Mouse (Mus musculus) myocyte (in vitro differentiated cells): ENCODE measurements around the gene Mon1a. TPM values are rescaled to one million over a fixed set of nuclear protein-coding genes. Genes with fewer than 3 reads are reported as not detected.

Experiments used
- H3K27me3 ChIP-seq: one replicate; pipeline ENCODE4 v1.6.1; 2011; ENCODE audit not compliant: control insufficient read depth, insufficient read depth, insufficient read length
- H3K36me3 ChIP-seq: one replicate; pipeline ENCODE4 v1.6.1; 2011; ENCODE audit not compliant: control insufficient read depth, insufficient read depth
- H3K4me2 ChIP-seq: one replicate; pipeline ENCODE4 v1.6.1; 2011; ENCODE audit warnings: low read depth, control low read depth
- H3K4me3 ChIP-seq: one replicate; pipeline ENCODE4 v1.5.1; 2011; ENCODE audit warnings: mild to moderate bottlenecking, control low read depth, moderate library complexity
- H3K79me2 ChIP-seq: one replicate; pipeline ENCODE4 v1.6.1; 2011; ENCODE audit not compliant: control insufficient read depth, insufficient read depth
- H3ac ChIP-seq: one replicate; pipeline ENCODE4 v1.6.1; 2011; ENCODE audit not compliant: control insufficient read depth, insufficient read length
- CEBPB ChIP-seq: IDR thresholded peaks from 2 replicates; pipeline ENCODE4 v1.6.1; 2011; ENCODE audit warnings: mild to moderate bottlenecking, moderate library complexity; ENCODE audit not compliant: poor library complexity, insufficient read depth, severe bottlenecking
- E2F4 ChIP-seq: IDR thresholded peaks from one replicate; pipeline ENCODE4 v1.6.1; 2011; ENCODE audit warnings: mild to moderate bottlenecking, control low read depth, moderate library complexity; ENCODE audit not compliant: insufficient read depth
- MAX ChIP-seq: IDR thresholded peaks from one replicate; pipeline ENCODE4 v1.6.1; 2011; ENCODE audit warnings: low read depth, mild to moderate bottlenecking, control low read depth
- MYOD1 ChIP-seq, 3 experiments: IDR thresholded peaks; one replicate each; pipeline ENCODE4 v1.6.1; 2011; ENCODE audit warnings: control low read depth in 2 of 3, low read depth in 2 of 3, mild to moderate bottlenecking in 2 of 3, moderate library complexity in 1 of 3; ENCODE audit not compliant: insufficient read length in 2 of 3, control insufficient read depth in 1 of 3
- MYOG ChIP-seq, 3 experiments: IDR thresholded peaks; one replicate each; pipeline ENCODE4 v1.6.1; 2011; ENCODE audit warnings: control low read depth in 2 of 3, low read depth in 2 of 3, mild to moderate bottlenecking in 2 of 3; ENCODE audit not compliant: insufficient read length in 2 of 3, control insufficient read depth in 1 of 3, insufficient read depth in 1 of 3
- POLR2A ChIP-seq: IDR thresholded peaks from one replicate; pipeline ENCODE4 v1.6.1; 2011; ENCODE audit warnings: low read depth, mild to moderate bottlenecking, control low read depth, moderate library complexity; ENCODE audit not compliant: insufficient read length
- POLR2AphosphoS2 ChIP-seq: IDR thresholded peaks from one replicate; pipeline ENCODE4 v1.6.1; 2011; ENCODE audit warnings: low read depth, control low read depth; ENCODE audit not compliant: insufficient read length
- REST ChIP-seq: IDR thresholded peaks from one replicate; pipeline ENCODE4 v1.6.1; 2011; ENCODE audit warnings: mild to moderate bottlenecking, control low read depth, moderate library complexity; ENCODE audit not compliant: insufficient read depth, insufficient read length
- SRF ChIP-seq: IDR thresholded peaks from one replicate; pipeline ENCODE4 v1.6.1; 2011; ENCODE audit warnings: low read depth; ENCODE audit not compliant: control insufficient read depth, insufficient read length
- TCF12 ChIP-seq: IDR thresholded peaks from one replicate; pipeline ENCODE4 v1.6.1; 2011; ENCODE audit warnings: mild to moderate bottlenecking, control low read depth; ENCODE audit not compliant: poor library complexity, insufficient read depth, severe bottlenecking
- TCF3 ChIP-seq: IDR thresholded peaks from one replicate; pipeline ENCODE4 v1.6.1; 2011; ENCODE audit warnings: low read depth, control low read depth; ENCODE audit not compliant: insufficient read length
- USF1 ChIP-seq: IDR thresholded peaks from one replicate; pipeline ENCODE4 v1.6.1; 2011; ENCODE audit warnings: low read depth, mild to moderate bottlenecking, control low read depth, moderate library complexity
- polyA plus RNA-seq: library from polyadenylated mRNA; unstranded; fragments of >200 nt; fragmentation: generic; extraction: Trizol; gene quantifications from one replicate; pipeline ENCODE4 v1.2.1, GENCODE M21; 2012; ENCODE audit warnings: missing spikeins

Gene Mon1a
- polyA plus RNA-seq, 1 experiment, result 8.4 TPM

DNA sequence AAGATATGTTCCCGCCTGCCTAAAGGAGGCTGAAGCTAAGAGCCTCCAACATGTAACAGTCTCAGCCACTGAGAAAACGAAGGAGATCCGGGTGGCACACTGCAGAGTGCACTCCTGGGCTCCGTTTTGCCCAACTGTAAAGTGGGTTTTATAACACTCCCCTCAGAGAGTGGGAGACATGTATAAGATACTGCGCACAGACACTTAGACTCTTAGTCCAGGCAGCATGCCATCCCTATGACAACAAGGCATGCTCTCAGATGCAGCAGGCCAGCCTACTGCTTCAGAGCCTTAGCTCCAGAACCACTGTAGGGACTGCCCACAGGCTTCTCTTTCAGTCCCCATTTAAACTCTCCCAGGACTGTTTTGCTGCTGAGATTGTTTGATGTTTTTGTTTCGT, 30.9 kb downstream of the Mon1a start:
- H3K79me2 ChIP-seq, result no peaks in the 10 kb centered on the region
- H3K4me2 ChIP-seq, result no peak overlapping the region
- no peak overlapping the region for H3K4me3 ChIP-seq
- peaks cover 32% of the 10 kb centered on the region for H3K27me3 ChIP-seq
- no peak overlapping the region for H3ac ChIP-seq
- H3K36me3 ChIP-seq, result no peaks in the 10 kb centered on the region
- TF ChIP-seq CEBPB, result no peak
- no peak for TF ChIP-seq USF1
- TF ChIP-seq REST, result no peak
- TF ChIP-seq TCF12, result no peak
- TF ChIP-seq MYOG (IDR thresholded peaks at IDR 0.05; ENCODE audit: control insufficient read depth in 1 of 3, insufficient read depth in 1 of 3, insufficient read length in 2 of 3, low read depth in 2 of 3), result no peak
- no peak for TF ChIP-seq POLR2AphosphoS2

DNA sequence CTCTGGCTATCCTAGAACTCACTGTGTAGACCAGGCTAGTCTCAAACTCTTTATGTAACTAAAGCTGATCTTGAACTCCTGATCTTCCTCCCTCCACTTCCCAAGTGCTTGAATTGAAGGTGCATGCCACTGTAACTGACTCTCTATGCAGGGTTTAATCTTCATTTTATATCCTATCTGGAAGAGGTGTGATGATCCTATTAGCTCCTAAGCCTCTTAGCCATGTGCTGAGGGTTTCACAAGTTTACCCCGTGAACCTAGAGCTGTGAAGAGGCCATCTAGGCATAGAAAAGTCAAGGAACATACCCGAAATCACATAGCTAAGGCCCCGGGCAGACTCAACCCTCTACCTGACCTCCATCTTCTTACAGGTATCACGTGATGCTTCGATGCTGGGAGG, 31.5 kb downstream of the Mon1a start:
- Histone ChIP-seq H3K4me3 (no peak overlapping the region), H3ac (no peak overlapping the region), H3K4me2 (no peak overlapping the region), H3K79me2 (no peaks in the 10 kb centered on the region), H3K27me3 (peaks cover 26% of the 10 kb centered on the region), H3K36me3 (no peaks in the 10 kb centered on the region)
- TF ChIP-seq CEBPB, result no peak

DNA sequence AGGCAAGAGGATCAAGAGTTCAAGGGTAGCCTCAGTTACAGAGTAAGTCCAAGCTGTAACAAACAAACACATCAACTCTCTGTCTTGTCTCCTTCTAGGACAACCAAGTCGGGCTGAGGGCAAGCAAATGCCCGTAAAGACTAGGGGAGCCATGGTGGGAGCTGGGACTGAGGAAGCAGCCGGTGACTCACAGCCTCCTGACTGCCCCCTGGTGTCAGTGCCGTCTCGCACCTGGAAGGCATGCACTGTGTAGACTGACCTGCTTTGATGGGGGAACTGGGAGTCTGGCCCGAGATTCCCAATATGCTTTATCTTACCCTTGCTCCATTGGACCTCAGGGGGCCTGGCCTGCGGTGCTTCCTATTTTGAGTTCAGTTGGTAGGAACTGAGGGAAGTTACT, 35.1 kb downstream of the Mon1a start:
- Histone ChIP-seq H3K36me3 (no peaks in the 10 kb centered on the region), H3ac (no peak overlapping the region), H3K27me3 (no peaks in the 10 kb centered on the region), H3K4me2 (no peak overlapping the region), H3K79me2 (no peaks in the 10 kb centered on the region), H3K4me3 (no peak overlapping the region)
- no peak for TF ChIP-seq SRF
- no peak for TF ChIP-seq POLR2AphosphoS2
- TF ChIP-seq MYOG (IDR thresholded peaks at IDR 0.05; ENCODE audit: control insufficient read depth in 1 of 3, insufficient read depth in 1 of 3, insufficient read length in 2 of 3, low read depth in 2 of 3), result no peak
- no peak for TF ChIP-seq USF1
- no peak for TF ChIP-seq TCF3
- no peak for TF ChIP-seq E2F4
- TF ChIP-seq MYOD1 (IDR thresholded peaks at IDR 0.05; ENCODE audit: control insufficient read depth in 1 of 3, insufficient read length in 2 of 3, low read depth in 2 of 3), result no peak
- no peak for TF ChIP-seq CEBPB
- TF ChIP-seq MAX, result no peak
- no peak for TF ChIP-seq TCF12
- no peak for TF ChIP-seq REST
- TF ChIP-seq POLR2A, result no peak

GRCm38 (mm10) chr9:107923956-107924355, 36.0 kb downstream of the Mon1a start:
- peak overlapping the region; percentile 3 for H3K4me2 ChIP-seq

DNA sequence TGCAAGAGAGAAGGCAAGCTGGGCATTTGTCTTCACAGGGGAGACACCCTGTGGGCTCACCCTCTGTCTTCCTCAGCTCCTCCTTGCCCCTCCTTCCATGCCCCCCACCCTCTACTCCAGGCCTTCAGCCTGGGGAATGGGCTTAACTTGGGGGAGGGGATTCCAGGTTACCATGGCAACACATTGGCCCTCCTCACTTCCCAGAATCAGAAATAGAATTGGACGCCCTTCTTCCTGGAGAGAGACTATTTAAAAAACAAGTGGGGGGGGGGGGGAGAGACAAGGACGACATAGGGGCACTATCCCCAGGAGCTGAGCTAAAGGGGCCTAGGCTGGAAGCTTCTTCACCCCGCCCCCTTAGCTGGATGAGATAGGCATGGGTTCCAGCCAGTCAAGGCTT, 37.3 kb downstream of the Mon1a start:
- Histone ChIP-seq H3K4me3 (no peak overlapping the region), H3K4me2 (no peak overlapping the region), H3K79me2 (no peaks in the 10 kb centered on the region), H3K36me3 (no peaks in the 10 kb centered on the region), H3K27me3 (peaks cover 4% of the 10 kb centered on the region), H3ac (no peak overlapping the region)
- TF ChIP-seq REST (no peak), TCF3 (no peak), CEBPB (no peak), POLR2A (no peak)

More at GRCm38 (mm10) chr9:107923956-107924355, 36.0 kb downstream of the Mon1a start:
- TF ChIP-seq MYOG (IDR thresholded peaks at IDR 0.05; ENCODE audit: control insufficient read depth in 1 of 3, insufficient read depth in 1 of 3, insufficient read length in 2 of 3, low read depth in 2 of 3), result peak in 1 of 3 experiments; percentile 14
- peak in 1 of 3 experiments; percentile 39 for TF ChIP-seq MYOD1 (IDR thresholded peaks at IDR 0.05; ENCODE audit: control insufficient read depth in 1 of 3, insufficient read length in 2 of 3, low read depth in 2 of 3)
- no peak for TF ChIP-seq CEBPB
- H3K27me3 ChIP-seq, result no peaks in the 10 kb centered on the region
- H3K4me3 ChIP-seq, result no peak overlapping the region
- H3ac ChIP-seq, result no peak overlapping the region
- no peaks in the 10 kb centered on the region for H3K79me2 ChIP-seq
- no peaks in the 10 kb centered on the region for H3K36me3 ChIP-seq

- H3K4me2 ChIP-seq, result peak overlapping the region; percentile 42
- TF ChIP-seq SRF, result no peak
- TF ChIP-seq POLR2A, result no peak
- no peak for TF ChIP-seq TCF12
- TF ChIP-seq MYOG (IDR thresholded peaks at IDR 0.05; ENCODE audit: control insufficient read depth in 1 of 3, insufficient read depth in 1 of 3, insufficient read length in 2 of 3, low read depth in 2 of 3), result no peak
- no peak for TF ChIP-seq TCF3
- TF ChIP-seq MAX, result no peak
- no peak for TF ChIP-seq CEBPB
- no peak for TF ChIP-seq E2F4
- no peak for TF ChIP-seq MYOD1 (IDR thresholded peaks at IDR 0.05; ENCODE audit: control insufficient read depth in 1 of 3, insufficient read length in 2 of 3, low read depth in 2 of 3)
- no peak for TF ChIP-seq REST
- no peak for TF ChIP-seq USF1
- no peak for TF ChIP-seq POLR2AphosphoS2
- H3K36me3 ChIP-seq, result no peaks in the 10 kb centered on the region
- no peak overlapping the region for H3K4me3 ChIP-seq
- H3ac ChIP-seq, result no peak overlapping the region
- peaks cover 4% of the 10 kb centered on the region for H3K27me3 ChIP-seq
- no peaks in the 10 kb centered on the region for H3K79me2 ChIP-seq
Observed at GRCm38 (mm10) chr9:107926920-107927420, 39.0 kb downstream of the Mon1a start.
